Mouse (Mus musculus) G1E (cell line): ENCODE data around the gene Hnrnpr.

Experiments
- CTCF ChIP-seq: IDR thresholded peaks from 2 replicates; pipeline ENCODE4 v1.5.1; 2012; ENCODE audit warnings: low read depth, low read length, inconsistent platforms, mixed read lengths
- TAL1 ChIP-seq: conservative IDR thresholded peaks from 2 replicates; pipeline ENCODE4 v1.6.1; 2012; ENCODE audit warnings: low read depth, low read length, inconsistent platforms, mixed read lengths

- TF ChIP-seq CTCF = no peak
- no peak for TF ChIP-seq TAL1
Measured at GRCm38 (mm10) chr4:136337129-136337528, 26.4 kb downstream of the Hnrnpr start.
